In genomic region chr10:3972981-3973588, GRCm38 (mm10) we compare ENCODE assay signal across 8 mouse cellular contexts. TPM values are rescaled to one million over a fixed set of nuclear protein-coding genes. Genes with fewer than 3 reads are reported as not detected.
DNase-seq lines count a peak whose midpoint lies in the region; ATAC-seq lines count a peak whose summit lies in the region.

Mthfd1l (plus strand) TSS chr10:3973118.

- peak; percentile 81 for DNase-seq in adrenal gland, adult 8-10 months
- peak; percentile 91 for DNase-seq in embryo, embryonic 9.5 days (ENCODE audit: extremely low spot score)
- peak; percentile 56 to 81 for DNase-seq in gastrocnemius, postnatal 4 days (ENCODE audit: low spot score in 2 of 2)
- DNase-seq in left cerebral cortex, postnatal 25 days (ENCODE audit: low spot score in 2 of 2) = peak; percentile 79 to 88
- peak; percentile 88 for DNase-seq in mesoderm, embryonic 11.5 days (ENCODE audit: low read depth, low spot score)
- peak; percentile 80 for DNase-seq in right cerebral cortex, postnatal 25 days
- peak; percentile 74 to 80 for DNase-seq in urinary bladder, postnatal 36 days (ENCODE audit: low spot score in 2 of 2)

- H3K27me3 ChIP-seq in intestine, embryonic 15.5 days (replicated peaks) = no peaks in the 10 kb centered on the region

- H3K9ac ChIP-seq in intestine, embryonic 15.5 days = peak within 1 kb of the TSS; percentile 89

- peak within 1 kb of the TSS; percentile 87 for H3K4me2 ChIP-seq in intestine, embryonic 15.5 days (replicated peaks)

- no peaks in the 10 kb centered on the region for H3K36me3 ChIP-seq in intestine, embryonic 15.5 days

- under 1% methylated on average over 40 of the region's 40 CpGs for WGBS in intestine, embryonic 15.5 days

- ATAC-seq in intestine, embryonic 15.5 days = peak; percentile 85

- H3K4me1 ChIP-seq in intestine, embryonic 15.5 days (replicated peaks) = peaks cover 17% of the 10 kb centered on the region

- peak within 1 kb of the TSS; percentile 75 for H3K4me3 ChIP-seq in intestine, embryonic 15.5 days (replicated peaks)

- peak within 1 kb of the TSS; percentile 97 for H3K27ac ChIP-seq in intestine, embryonic 15.5 days

- intact Hi-C loops in left cerebral cortex, postnatal 25 days (cut with DNase I) = no loop called here

- no peaks in the 10 kb centered on the region for H3K9me3 ChIP-seq in intestine, embryonic 15.5 days

RNA-seq across cellular contexts. Expression of gene Mthfd1l, which starts in this region (rescaled TPM):
- total RNA-seq in adrenal gland, adult 8-10 months (2022) = 1 to 10 TPM; 4.9 to 9.2 (median 8.0) TPM
- total RNA-seq in gastrocnemius, postnatal 4 days (2021) = 10 to 100 TPM in 1 of 2 experiments, 1 to 10 TPM in 1; 9.1 to 10.1 TPM
- polyA plus RNA-seq in intestine, embryonic 15.5 days (2015; fragmentation: Nextera tagmentation; extraction: Ambion mirVana) = 20.2 and 21.7 TPM in 2 replicates
- total RNA-seq in left cerebral cortex, postnatal 25 days (2021) = 10 to 100 TPM in 1 of 2 experiments, 1 to 10 TPM in 1; 9.2 to 11.2 TPM

Comparison
In these comparisons a context has a peak if more than half of its experiments do, and no peak if none do; other contexts are left out.
1. Peak in every context shown above with its lines: DNase-seq, ATAC-seq, H3K4me3 ChIP-seq and H3K27ac ChIP-seq.